Mouse (Mus musculus): ENCODE results near the gene Slc22a23.

GRCm38 (mm10) chr13:34248941-34249920, 95.8 kb downstream of the Slc22a23 start:
- no peak for TF ChIP-seq RCOR1 (conservative IDR thresholded peaks at IDR 0.05; ENCODE audit: low read depth, low read length)
- TF ChIP-seq ZNF384 (IDR thresholded peaks at IDR 0.05; ENCODE audit: low read depth, low read length) = no peak
- no peak for TF ChIP-seq EP300 (IDR thresholded peaks at IDR 0.05; ENCODE audit: low read length)
- TF ChIP-seq CTCF (conservative IDR thresholded peaks at IDR 0.05 in 1 of 2, IDR thresholded peaks at IDR 0.05 in 1 of 2; ENCODE audit: low read depth in 2 of 2, low read length in 2 of 2) = no peak
